Mouse (Mus musculus) heart, adult 9 months (tissue): ENCODE measurements around the gene Dpf2.

ENCODE experiments used
- DNase-seq, 2 experiments: peaks; one replicate each; pipeline ENCODE4 v3.0.0; 2022; ENCODE audit warnings: low spot score in 2 of 2

Gene Dpf2

DNA sequence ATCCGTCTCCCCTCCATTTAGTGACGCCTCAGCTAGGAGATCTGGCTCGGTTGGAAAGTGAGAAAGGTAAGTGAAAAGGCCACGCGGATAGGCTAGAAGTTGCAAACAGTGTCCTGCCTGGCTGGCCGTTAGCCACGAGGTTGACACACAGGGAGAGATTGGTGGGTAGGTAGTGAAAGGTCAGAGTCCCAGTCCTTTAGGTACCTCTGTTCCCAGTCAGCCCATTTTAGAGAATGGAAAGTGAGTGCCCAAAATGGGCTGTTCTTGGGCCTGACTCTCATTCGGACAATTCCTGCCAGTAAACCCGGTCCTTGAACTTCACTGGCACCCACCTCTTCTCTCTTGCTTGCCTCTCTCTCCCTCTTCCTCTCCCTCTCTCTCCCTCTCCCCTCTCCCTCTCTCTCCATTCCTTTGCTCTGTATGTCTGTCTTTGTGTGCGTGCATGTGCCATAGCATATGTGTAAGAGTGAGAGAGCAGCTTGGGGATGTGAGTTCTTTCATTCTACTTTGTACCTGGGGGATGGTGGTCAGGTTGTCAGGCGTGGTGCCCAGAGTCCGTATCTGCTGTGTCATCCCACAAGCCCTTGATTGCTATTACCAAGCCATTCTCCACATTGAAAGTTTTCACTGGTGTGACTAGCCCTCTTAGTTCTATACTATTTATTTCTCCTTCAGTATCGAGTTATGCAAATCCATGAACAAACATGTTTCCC lies at the start of gene Dpf2:
Dpf2 (minus strand) TSS at position 4 of the 713 bp plus-strand sequence.
- DNase-seq: no peak

DNA sequence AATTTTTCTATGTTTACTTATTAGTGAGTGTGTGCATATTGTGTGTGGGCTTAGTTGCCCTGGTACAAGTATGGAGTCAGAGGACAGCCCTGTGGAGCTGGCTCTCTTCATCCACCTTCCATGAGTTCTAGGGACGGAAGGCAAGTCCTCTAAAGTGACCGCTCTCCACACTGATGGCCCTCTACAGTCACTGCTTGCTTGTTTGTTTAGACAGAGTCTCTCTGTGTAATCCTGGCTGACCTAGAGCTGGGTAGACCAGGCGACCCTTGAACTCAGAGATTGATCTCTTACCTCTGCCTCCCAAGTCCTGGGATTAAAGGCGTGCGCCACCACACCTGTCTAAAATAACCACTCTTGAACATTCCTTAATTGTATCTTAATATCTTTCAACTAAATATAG lies 44.6 kb upstream of the Dpf2 start:
- no peak for DNase-seq

DNA sequence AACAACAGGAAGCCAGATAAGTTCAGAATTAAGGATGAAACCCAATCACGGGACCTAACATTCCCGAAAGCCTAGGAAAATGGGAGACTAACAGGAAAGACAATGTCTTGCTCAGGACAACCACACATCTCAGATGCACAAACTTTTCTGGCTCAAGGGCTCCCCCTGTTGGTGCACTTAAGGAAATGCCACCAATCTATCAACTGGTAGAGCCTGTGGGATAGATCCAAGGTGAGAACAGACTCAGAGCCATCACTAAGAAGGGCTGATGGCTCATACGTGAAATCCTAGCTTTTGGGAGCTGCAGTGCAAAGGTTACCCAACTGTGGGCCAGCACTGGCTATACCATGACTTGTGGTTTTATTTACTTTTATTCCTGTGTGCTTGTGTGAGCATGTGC lies 43.9 kb upstream of the Dpf2 start:
- peak; percentile 80 to 89 for DNase-seq

DNA sequence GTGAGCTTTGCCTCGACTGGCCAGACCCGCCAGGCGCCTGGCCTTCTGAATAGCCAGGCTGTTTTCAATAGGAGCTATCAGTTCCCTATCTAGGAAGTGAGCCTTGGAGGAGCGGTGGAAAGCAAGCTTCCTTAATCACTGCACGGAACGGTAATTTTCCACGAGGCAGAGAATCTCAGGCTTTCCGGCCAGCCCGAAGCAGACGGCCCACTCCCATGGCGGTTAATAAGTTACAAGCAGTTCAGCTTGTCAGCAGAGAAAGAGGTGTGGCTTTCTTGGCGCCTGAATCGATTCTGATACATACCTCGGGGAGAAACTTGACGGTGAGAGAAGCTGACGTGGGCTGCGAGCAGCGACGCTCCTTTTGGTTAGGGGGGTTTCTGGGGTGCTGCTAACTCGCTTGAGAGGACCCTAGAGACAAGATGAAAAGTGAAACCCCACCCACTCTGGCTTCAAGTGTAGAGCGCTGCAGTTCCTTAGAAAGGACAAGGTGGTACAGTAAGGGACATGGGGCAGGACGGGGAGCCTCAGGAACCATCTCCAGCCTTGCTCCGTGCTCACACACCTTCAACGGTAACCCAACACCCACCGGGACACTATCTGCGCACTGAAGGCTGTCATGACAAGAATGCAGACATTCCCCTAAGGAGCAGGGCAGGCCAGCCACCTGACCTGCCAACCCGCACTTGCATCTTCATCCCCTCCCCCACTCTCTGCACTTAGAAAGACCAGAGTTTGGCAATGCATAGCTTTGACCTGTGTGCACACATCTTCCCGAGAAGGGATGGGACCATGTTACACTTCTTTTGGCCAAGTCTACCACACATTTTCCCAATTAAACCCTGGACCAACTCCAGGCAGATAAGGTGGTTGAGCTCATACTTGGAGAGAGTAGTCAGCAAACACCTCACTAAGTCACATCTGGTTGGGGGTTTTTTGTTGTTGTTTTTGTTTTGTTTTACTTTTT lies 43.2 kb upstream of the Dpf2 start:
- DNase-seq: peak; percentile 76 to 82

DNA sequence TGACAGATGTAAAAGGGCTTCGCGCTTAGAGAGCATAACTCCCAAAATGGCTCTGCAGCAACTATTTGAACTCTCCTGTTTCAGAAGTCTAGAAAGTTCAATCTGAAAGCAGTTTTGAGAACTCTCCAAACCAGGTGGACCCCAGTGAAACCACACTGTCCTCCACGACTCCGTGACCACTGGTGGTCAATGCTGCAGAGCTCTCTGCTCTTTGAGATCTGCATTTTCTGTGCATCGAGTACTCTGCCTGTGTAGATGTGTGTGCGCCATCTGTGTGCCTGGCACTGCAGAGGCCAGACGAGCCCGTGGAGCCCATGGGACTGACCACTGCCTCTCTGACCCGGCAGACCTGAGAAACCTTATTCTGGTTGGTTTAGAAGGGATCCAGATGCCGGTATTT lies 42.1 kb upstream of the Dpf2 start:
- DNase-seq: no peak

DNA sequence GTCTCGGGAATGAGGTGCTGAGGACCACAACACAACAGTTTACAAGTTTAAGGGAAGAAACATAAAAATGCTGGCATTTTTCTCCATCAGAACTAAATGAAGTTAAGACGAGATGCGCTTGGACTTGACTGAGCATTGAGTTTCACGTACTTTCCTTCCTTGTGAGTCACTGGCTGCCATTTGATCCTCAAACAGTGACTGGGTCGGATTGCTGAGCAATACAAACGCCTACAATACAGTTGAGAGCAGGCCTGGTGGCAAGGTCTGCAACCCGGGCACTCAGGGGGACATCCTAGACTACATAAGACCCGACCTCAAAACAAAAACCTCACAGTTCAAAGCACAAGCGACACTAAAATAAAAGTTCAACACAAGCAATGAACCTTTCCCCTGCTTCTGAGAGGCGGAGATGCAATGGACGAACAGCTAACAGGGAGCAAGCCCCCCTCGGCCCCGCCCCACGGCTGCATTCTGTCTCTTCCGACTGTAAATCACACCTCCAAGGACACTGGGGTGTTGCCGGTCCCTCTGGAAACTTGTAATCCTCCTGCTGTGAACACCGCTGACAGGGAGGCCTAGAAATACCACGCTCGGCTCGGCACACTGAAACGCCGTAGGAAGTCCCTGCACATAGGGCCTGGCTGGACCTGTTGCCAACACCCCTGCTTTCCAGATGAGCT lies 41.4 kb upstream of the Dpf2 start:
- DNase-seq: no peak

DNA sequence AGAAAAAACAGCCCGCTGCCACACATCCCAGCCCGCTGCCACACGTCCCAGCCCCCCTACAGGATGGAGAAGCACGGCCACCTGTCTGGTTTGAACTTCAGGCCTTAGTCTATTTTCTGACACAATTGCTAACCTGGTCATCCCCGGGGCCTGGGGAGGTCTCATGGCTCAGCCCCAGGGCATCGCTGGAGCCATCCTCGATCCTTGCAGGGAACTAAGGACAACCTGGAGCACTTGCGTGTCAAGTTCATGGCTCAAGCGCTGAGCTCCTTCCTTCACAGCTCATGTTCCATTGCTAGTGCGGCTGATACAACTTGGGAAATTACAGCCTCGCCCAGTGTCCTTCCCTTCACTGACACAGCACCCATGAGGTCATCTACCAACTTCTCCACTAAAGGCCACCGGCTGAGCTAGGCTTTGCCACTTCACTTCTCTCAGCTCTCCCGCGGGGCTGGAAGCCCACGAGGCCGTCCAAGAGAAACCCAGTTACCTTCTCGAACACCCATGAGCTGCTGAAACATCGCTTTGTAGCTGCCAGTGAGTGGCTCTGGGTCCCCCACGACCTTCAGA lies 40.5 kb upstream of the Dpf2 start:
- DNase-seq: no peak

DNA sequence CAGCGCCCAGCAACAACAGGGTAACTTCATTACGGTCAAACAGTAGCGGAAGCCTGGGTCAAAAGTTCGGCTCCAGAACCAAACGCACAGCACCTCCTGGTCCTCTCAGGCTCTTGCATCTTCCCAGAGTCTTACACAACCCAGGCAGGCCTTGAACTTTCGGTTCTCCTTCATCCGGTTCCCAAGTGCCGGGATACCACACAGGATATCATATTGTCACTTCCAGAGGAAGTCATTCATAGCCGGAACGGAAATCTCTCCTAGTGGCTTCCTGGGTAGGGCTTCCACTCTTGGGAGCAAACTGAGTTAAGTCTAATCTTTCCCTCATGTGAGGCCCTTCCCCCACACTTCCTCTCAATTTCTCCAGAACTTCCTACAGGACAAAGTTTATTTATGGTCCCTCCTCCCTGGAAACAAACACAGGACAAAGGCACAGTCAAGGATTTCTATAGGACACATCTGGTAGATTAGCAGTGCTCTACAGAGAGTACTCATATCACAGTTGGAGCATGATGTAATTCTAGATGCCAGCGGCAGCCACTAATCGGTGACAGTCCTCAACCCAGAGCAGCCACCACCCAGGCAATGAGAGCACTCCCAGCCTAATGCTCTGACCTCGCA lies 39.4 kb upstream of the Dpf2 start:
- peak; percentile 88 to 95 for DNase-seq

DNA sequence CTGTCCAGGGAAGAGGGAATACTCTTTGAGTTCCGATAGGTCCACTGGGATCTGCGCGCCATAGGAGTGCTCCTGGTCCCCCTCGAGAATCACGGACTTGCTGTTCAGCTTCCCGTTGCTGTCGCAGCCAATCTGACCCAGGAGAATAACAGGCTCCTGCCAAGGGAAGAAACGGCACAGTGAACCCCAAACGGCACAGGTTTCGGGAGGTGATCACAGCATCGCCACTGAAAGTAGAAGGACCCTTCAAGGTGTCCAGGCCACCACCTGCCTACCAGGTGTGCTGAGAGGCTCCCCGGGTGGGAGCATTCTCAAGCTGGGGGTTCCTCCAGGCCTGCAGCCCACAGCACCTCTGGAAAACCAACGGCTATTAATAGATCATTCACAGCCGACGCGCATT lies 38.8 kb upstream of the Dpf2 start:
- DNase-seq: no peak

DNA sequence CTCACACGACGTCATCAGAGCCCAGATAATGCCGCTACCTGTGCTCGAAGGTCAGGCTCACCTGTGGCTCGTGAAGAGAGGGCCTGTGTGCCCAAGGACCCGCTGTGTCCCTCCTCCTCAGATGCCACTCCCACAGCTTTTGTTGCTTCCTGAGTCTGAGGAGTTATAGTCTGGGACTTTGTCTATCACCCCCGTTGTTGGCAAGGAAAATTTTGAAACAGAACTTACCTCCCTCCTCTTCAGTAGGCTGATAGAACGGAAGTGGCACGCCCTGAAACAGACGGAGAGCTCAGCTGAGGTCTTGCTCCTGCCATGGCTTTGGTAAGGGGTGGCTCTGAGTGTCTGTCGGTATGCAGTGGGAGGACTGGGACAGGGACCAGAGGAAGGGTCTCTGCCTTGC lies 37.4 kb upstream of the Dpf2 start:
- no peak for DNase-seq

DNA sequence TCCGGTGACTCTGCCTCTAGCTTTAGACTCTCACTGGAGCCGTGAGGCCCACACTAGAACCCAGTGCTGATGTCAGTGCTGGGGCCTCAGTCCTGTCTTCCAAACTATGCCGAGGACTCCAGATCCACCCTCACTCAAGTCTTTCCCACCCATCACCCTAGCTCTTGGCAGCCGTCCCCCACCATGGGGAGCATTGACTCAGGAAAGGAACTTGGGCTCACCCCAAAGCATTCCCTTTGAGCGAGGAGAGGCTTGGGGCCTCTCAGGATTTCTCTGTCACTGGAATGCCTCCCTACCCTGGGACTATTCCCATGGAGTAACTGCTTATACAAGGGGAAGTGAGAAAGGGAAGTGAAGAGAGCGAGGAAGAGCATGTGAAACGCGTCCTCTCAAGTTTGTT lies 33.1 kb upstream of the Dpf2 start:
- DNase-seq: peak; percentile 71 to 78

DNA sequence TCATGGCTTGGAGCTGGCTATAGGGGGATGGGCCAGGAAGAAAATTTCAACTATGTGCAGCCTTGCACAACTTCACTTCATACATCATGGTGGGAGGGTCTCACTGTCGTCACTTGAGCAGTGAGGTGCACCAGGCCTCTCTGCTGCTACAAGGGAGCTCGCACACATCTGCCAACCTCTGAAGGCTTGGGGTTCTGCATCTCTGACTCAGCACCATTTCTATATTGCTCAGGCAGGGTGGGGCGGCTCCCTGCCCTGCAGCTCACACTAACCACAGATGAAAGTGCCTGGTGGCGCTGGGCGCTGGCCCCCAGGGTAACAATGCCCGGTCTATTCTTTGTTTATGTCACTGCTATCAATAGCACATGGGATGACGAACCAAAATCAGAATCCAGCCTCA lies 32.2 kb upstream of the Dpf2 start:
- no peak for DNase-seq

DNA sequence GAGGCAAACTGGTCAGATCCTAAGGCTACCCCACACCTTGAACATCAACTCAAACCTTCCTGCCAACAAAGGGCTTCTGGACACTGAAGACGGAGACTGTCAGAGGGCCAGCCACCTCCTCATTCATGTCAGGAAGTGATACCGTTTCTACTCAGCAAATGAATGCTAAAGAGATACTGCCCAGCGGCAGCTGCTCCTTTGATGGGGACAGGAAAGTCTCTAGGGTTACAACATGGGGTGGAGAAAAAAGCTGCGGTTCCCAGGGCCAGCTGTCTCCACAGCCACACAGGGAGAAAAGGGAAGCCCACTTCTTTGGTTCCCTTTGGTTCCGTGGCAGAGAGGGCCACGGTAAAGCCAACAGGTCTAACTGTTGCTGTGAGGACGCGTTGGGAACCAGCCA lies 31.3 kb upstream of the Dpf2 start:
- DNase-seq: no peak

DNA sequence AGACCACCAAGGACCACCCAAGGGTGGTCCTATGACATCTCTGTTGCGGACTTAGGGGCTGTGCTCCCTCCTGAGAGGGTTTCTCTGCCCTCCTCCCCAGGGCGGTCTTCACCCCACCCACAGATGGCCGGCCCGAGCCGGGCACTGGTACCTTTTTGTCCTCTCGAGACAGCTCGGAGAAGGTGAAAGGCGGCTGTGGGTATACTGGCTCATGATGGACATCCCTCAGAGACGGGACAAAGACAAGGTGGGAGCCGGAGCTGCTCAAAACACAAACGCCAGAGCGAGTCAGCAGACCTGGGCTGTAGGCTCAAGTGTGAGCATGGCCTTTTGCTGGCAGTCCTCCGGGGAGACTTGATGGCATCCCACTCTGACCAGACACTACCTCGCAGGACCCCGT lies 30.6 kb upstream of the Dpf2 start:
- no peak for DNase-seq

DNA sequence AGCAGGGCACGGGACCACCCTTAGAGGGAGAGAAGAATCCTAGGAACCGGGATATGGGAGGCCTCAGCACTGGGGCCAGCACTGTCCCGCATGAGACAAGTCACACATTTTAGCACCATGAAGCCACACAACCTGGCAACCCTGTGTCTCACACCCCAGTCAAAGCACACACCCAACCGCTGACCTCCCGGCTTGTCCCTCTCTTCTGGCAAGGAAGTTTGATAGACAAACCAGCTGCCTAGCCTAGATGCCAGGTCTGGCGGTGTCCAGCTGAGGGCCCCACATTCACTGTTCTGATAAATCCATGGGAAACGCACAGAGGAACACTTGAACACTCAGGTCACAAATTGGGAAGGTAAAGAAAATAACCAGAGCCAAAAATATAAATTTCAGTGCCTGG lies 29.8 kb upstream of the Dpf2 start:
- DNase-seq: no peak

DNA sequence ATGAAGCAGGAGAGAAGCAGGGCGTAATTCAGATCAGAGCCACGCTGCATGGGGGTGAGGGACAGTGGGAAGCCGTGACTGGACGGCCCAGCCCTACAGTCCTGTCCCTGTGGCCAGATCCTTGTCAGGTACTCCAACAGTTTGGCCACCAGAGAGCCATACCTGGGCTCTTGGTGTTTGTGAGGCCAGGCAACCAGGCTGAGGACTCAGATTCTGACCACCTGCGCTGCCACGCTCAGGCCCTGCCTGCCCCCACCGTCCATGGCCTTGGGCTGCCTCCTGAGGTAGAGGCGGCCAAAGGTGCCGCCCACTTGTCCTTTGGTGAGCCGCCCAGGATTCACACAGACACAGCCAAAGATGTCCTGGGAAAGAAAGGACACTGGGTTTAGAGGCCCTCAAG lies 27.8 kb upstream of the Dpf2 start:
- DNase-seq: no peak

DNA sequence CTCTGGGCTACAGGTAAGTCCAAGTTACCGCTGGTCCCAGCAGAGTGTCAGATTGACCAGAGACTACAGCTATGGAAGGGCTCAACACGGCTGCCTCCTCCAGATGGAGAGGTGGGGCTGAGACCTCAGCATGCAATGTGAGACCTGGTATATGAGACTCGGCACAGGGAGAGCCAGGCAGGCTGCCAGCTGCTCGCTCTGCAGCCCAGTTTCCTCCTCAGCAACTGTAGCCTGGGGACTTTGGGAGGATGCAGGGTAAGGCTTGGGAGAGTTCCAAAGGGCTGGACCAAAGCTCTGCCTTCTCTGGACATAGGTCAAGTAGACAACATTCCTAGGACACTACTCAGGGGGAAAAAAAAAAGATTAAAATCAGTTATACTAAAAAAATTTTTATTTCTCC lies 27.4 kb upstream of the Dpf2 start:
- peak; percentile 88 to 90 for DNase-seq

DNA sequence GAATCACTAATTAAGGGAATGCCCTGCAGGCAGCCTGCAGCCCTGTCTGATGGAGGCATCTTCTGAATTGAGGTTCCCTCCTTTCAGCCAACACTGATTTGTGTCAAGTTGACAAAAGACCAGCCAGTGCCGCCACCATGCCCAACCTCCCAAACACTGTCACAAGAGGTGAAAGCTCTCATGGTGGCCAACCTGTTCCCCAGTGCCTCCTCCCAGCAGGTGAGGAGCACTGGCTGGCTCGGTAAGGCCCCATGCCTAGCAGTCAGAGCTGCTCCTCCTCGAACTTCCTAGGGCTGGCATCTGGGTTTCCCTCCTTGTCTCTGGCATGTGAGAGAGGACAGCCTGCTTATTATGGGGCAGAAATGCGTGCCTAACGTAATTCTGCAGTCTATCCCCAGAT lies 26.9 kb upstream of the Dpf2 start:
- no peak for DNase-seq

DNA sequence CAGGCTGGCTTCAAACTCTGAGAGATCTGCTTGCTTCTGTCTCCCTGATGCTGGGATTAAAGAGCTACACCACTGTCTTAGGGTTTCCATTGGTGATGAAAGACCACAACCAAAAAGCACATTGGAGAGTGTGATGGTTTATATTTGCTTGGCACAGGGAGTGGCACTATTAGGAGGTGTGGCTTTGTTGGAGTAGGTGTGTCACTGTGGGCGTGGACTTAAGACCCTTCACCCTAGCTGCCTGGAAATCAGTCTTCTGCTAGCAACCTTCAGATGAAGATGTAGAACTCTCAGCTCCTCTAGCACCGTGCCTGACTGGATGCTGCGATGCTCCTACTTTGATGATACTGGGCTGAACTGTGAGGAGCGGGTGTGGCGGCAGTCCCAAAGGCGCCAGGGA lies 25.7 kb upstream of the Dpf2 start:
- DNase-seq: no peak

DNA sequence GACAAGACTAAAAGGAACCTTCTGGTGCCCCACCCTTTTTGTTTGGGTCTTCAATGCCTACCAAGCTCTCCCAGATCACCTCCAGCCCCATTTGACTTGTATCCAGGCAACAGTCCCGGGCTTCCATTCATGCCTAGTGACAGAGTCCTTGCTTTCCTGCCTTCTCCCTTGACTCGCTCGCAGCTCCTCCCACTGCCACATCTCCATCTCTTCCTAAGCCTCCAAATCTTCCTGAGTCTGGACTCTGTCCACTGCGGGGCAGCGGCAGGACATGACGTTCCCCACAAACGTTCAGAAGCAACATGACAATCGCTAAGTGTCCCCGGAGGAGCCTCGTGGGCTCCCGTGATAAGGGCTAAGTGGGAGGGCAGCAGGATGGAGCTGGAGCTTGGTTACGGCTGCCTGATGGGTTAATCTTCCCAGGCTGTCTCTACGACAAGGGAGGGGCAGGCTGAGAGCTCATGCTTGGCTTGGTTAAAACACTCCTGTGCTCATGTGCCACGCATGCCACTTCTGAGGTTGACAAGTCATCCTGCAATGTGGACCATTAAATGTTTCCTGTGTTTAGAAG lies 25.1 kb upstream of the Dpf2 start:
- no peak for DNase-seq

DNA sequence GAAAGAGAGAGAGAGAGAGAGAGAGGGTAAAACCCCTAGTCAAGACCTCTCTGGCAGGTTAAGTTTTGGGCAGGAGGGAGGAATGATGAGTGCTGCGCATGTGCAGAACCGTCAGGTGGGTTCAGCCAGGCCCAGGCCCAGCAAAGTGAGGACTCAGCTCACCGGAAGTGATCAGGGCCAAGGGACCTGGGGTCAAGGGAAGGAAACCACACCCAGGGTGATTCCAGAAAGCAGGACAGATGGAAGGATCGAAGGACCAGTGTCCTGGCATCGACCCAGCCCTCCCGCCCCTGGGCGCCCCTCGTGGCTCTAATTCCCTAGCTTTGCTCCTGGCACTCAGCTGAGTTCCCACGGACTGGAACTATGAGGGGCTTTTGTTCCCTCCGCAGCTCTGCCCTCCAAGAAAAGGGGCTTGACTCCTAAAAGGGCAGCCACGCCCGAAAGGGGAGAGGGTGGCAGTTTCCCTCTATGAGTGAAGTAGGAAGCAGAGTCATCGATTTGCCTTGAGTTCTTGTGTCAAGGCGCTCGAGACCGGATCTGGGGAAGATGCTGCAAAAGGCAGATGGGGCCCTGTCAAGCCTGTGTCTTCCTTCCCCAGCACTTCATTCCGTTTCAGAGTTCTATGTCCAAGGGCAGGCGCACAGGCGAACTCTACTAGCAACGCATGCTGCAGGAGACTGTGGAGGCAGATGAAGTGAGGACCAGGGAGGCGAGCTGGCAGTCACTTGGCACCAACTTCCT lies 24.5 kb upstream of the Dpf2 start:
- no peak for DNase-seq
